Mouse (Mus musculus) forebrain, embryonic 15.5 days (tissue): Measurements from ENCODE around the gene Tha1. TPM values are rescaled to one million over a fixed set of nuclear protein-coding genes. Genes with fewer than 3 reads are reported as not detected.

Experiments
- ATAC-seq: fragments of 200-750 bp; cut with Nextera tagmentation; replicated peaks from 2 replicates; pipeline ENCODE4 v1.8.0; 2017; ENCODE audit warnings: mild to moderate bottlenecking, moderate TSS enrichment, moderate library complexity
- H3K27ac ChIP-seq: fragments of 300-500 bp; sonication (generic); replicated peaks from 2 replicates; pipeline ENCODE4 v1.5.1; 2015; ENCODE audit warnings: mild to moderate bottlenecking, inconsistent platforms
- H3K27me3 ChIP-seq: fragments of 300-500 bp; sonication (generic); 2 replicates; pipeline ENCODE4 v1.6.1; 2015; ENCODE audit warnings: inconsistent platforms
- H3K36me3 ChIP-seq: fragments of 300-500 bp; sonication (generic); 2 replicates; pipeline ENCODE4 v1.6.1; 2015; ENCODE audit warnings: mild to moderate bottlenecking, inconsistent platforms
- H3K4me1 ChIP-seq: fragments of 300-500 bp; sonication (generic); 2 replicates; pipeline ENCODE4 v1.6.1; 2015; ENCODE audit warnings: inconsistent platforms
- H3K4me2 ChIP-seq: fragments of 300-500 bp; sonication (generic); replicated peaks from 2 replicates; pipeline ENCODE4 v1.6.1; 2015; ENCODE audit warnings: mild to moderate bottlenecking, inconsistent platforms
- H3K4me3 ChIP-seq: fragments of 300-500 bp; sonication (generic); 2 replicates; pipeline ENCODE4 v1.5.1; 2015; ENCODE audit warnings: mild to moderate bottlenecking, inconsistent platforms
- H3K9ac ChIP-seq: fragments of 300-500 bp; sonication (generic); replicated peaks from 2 replicates; pipeline ENCODE4 v1.6.1; 2015; ENCODE audit warnings: mild to moderate bottlenecking, inconsistent platforms
- H3K9me3 ChIP-seq: fragments of 300-500 bp; sonication (generic); 2 replicates; pipeline ENCODE4 v1.6.1; 2016; ENCODE audit warnings: inconsistent platforms
- WGBS: fragments of 180-500 bp; shearing (Covaris S2); methylation state at CpG from one replicate; pipeline ENCODE4 v1.1.7; 2015; ENCODE audit warnings: mixed read lengths; 5-methylcytosine and 5-hydroxymethylcytosine counted together
- polyA plus RNA-seq: library from polyadenylated mRNA; unstranded; fragments of >200 nt; fragmentation: Nextera tagmentation; extraction: Ambion mirVana; gene quantifications from 2 replicates; pipeline ENCODE4 v1.2.1, GENCODE M21; 2015

Tha1 gene
- polyA plus RNA-seq, 1 experiment from 2014 or later, result 3.6 TPM

- H3K36me3 ChIP-seq, result peaks cover 3% of the 10 kb centered on the region; the same call in 1 of the 2 replicates
- H3K4me3 ChIP-seq, result no peak overlapping the region
- H3K27me3 ChIP-seq, result no peaks in the 10 kb centered on the region
- no peak for ATAC-seq
- no peak overlapping the region for H3K27ac ChIP-seq
- H3K9me3 ChIP-seq, result no peaks in the 10 kb centered on the region
- no peak overlapping the region for H3K4me2 ChIP-seq
- WGBS, result 49% methylated on average over 8 of the region's 8 CpGs
- no peak overlapping the region for H3K9ac ChIP-seq
- H3K4me1 ChIP-seq, result peaks cover 10% of the 10 kb centered on the region
These were observed 54.2 kb downstream of the Tha1 start for GRCm38 (mm10) chr11:117819095-117819494.

Other genes with a start within 250 kb of the Tha1 start
- gene Tnrc6c, start 219.2 kb downstream of the Tha1 start, polyA plus RNA-seq, result 29.2 and 31.0 TPM in 2 replicates
- gene Tmc8, start 91.4 kb downstream of the Tha1 start, polyA plus RNA-seq, result 0.43 and 0.45 TPM in 2 replicates
- gene Tmc6, start 91.3 kb downstream of the Tha1 start, polyA plus RNA-seq, result 1.9 and 2.6 TPM in 2 replicates
- gene 6030468B19Rik, start 75.8 kb downstream of the Tha1 start, polyA plus RNA-seq, result 0.18 TPM in 1 of 2 replicates, not detected in the other
- 0.72 and 0.79 TPM in 2 replicates for gene Gm20708, start 63.8 kb downstream of the Tha1 start, polyA plus RNA-seq
- 12.3 and 12.6 TPM in 2 replicates for gene Syngr2, start 63.8 kb downstream of the Tha1 start, polyA plus RNA-seq
- 5.3 and 6.4 TPM in 2 replicates for gene Afmid, start 47.6 kb downstream of the Tha1 start, polyA plus RNA-seq
- 45.9 and 52.1 TPM in 2 replicates for gene Tk1, start 47.4 kb downstream of the Tha1 start, polyA plus RNA-seq
- gene Birc5, start 24.2 kb downstream of the Tha1 start, polyA plus RNA-seq, result 97.5 and 106 TPM in 2 replicates
- gene Tmem235, start 12.7 kb downstream of the Tha1 start, polyA plus RNA-seq, result not detected in 2 replicates
- 14.2 and 15.1 TPM in 2 replicates for gene Socs3, start 96.6 kb upstream of the Tha1 start, polyA plus RNA-seq
- gene Pgs1, start 112.8 kb upstream of the Tha1 start, polyA plus RNA-seq, result 52.9 and 54.3 TPM in 2 replicates